ENCODE assay signal across 27 mouse cellular contexts in genomic region chr19:10752106-10752505, GRCm38 (mm10). TPM values are rescaled to one million over a fixed set of nuclear protein-coding genes. Genes with fewer than 3 reads are reported as not detected.
"Had no signal": no experiment of that assay in that cellular context is flagged by ENCODE, and none has a peak within 500 bp of the region (broad histone marks: within the 10 kb centered on the region; RNA-seq: fewer than 3 reads in every experiment).

No protein-coding gene starts in this region.

- H3K4me1 ChIP-seq: heart, embryonic 13.5 days; hindbrain, embryonic 15.5 days; intestine, embryonic 15.5 days; limb, embryonic 10.5 days; limb, embryonic 12.5 days had no signal

- ATAC-seq: hindbrain, postnatal 0 days; intestine, embryonic 15.5 days; intestine, postnatal 0 days had no signal

- DNase-seq: gastrocnemius, postnatal 14 days; gastrocnemius, postnatal 36 days; heart, adult 11 months; heart, adult 2 months; heart, postnatal 14 days; heart, postnatal 36 days; kidney, adult 18-20 months; kidney, adult 8-10 months; kidney, postnatal 10 days; kidney, postnatal 25 days; kidney, postnatal 4 days; liver had no signal

- H3K4me3 ChIP-seq: heart, adult 2 months; heart, embryonic 13.5 days; heart, embryonic 15.5 days; hindbrain, embryonic 13.5 days; hindbrain, embryonic 15.5 days; intestine, embryonic 15.5 days; layer of hippocampus, adult 2 months; left cerebral cortex, adult 2 months; limb, embryonic 10.5 days; limb, embryonic 12.5 days had no signal

- H3K27me3 ChIP-seq: heart, embryonic 13.5 days; heart, embryonic 15.5 days; hindbrain, embryonic 13.5 days; hindbrain, embryonic 15.5 days; intestine, embryonic 15.5 days; limb, embryonic 12.5 days had no signal

- H3K27ac ChIP-seq: heart, adult 2 months; heart, embryonic 13.5 days; heart, embryonic 15.5 days; hindbrain, embryonic 13.5 days; hindbrain, embryonic 15.5 days; hindbrain, postnatal 0 days; intestine, embryonic 15.5 days; layer of hippocampus, adult 2 months; left cerebral cortex, adult 2 months; limb, embryonic 10.5 days; limb, embryonic 12.5 days had no signal

- H3K36me3 ChIP-seq: heart, embryonic 13.5 days; heart, embryonic 15.5 days; hindbrain, embryonic 13.5 days; hindbrain, embryonic 15.5 days; intestine, embryonic 15.5 days; limb, embryonic 10.5 days; limb, embryonic 12.5 days had no signal

RNA-seq across cellular contexts. Expression of gene Cd5, which starts 13.3 kb away (rescaled TPM):
- total RNA-seq: gastrocnemius, adult 18-20 months; gastrocnemius, postnatal 14 days; layer of hippocampus, adult 2 months; left cerebral cortex, postnatal 36 days had no signal
- polyA plus RNA-seq: hindbrain, embryonic 11.5 days; liver, embryonic 11.5 days had no signal
